Mouse (Mus musculus) olfactory bulb, adult 2 months (tissue): Measurements from ENCODE around the gene Lypla2.

Experiments
- CTCF ChIP-seq: fragments of 200-500 bp; IDR thresholded peaks from 2 replicates; pipeline ENCODE4 v1.5.1; 2012; ENCODE audit warnings: low read depth, mild to moderate bottlenecking, low read length, moderate library complexity; ENCODE audit not compliant: insufficient read depth
- POLR2A ChIP-seq: fragments of 200-500 bp; IDR thresholded peaks from 2 replicates; pipeline ENCODE4 v1.6.1; 2012; ENCODE audit warnings: mild to moderate bottlenecking, low read depth, low read length, moderate library complexity; ENCODE audit not compliant: insufficient read depth

DNA sequence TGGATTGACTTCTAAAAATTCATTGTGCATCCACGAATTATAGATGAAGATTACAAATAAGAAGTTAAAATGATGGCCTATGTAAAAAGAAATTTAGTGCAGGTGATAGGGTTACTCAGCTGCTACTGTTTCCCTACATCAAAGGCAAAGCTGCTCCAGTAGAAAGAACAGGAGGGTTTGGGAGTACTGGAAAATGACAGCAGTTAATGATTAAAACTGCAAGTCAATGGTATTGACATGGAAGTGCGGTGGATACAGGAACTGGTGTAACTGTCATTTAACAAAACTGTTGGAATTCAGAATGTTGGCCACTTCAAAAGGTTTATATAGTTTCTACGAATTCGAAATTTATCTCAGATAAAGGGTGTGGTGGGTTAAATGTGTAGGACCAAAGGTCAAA, 22.7 kb upstream of the Lypla2 start:
- TF ChIP-seq CTCF, result no peak
- TF ChIP-seq POLR2A, result no peak
